Mouse (Mus musculus) megakaryocyte progenitor cell, adult 5-6 weeks (primary cell): ENCODE data around the gene Pmel. TPM values are rescaled to one million over a fixed set of nuclear protein-coding genes. Genes with fewer than 3 reads are reported as not detected.
"Not testable (repeated sequence)": the region's sequence is repeated elsewhere in the genome, so short reads cannot be mapped to it uniquely, and the experiment has no call there.

Source experiments
- ATAC-seq: replicated peaks from 2 replicates; pipeline ENCODE4 v1.8.0; 2016; ENCODE audit warnings: mild to moderate bottlenecking, moderate TSS enrichment, inconsistent platforms; ENCODE audit not compliant: poor library complexity
- total RNA-seq, 2 experiments: library from RNA; stranded (forward) in 1 of 2; stranded (reverse) in 1 of 2; fragments of 157-497, 149-512 nt in 1 of 2; fragments of 200-1000 nt in 1 of 2; gene quantifications; 2 replicates each; pipeline versions ENCODE4 v1.2.3 to v1.2.4; 2015 to 2017

Gene Pmel
- total RNA-seq, 2 experiments from 2014 or later, result 0.12 to 0.96 TPM

GRCm38 (mm10) chr10:128700712-128701111, 3.3 kb upstream of the Pmel start:
- no peak for ATAC-seq

DNA sequence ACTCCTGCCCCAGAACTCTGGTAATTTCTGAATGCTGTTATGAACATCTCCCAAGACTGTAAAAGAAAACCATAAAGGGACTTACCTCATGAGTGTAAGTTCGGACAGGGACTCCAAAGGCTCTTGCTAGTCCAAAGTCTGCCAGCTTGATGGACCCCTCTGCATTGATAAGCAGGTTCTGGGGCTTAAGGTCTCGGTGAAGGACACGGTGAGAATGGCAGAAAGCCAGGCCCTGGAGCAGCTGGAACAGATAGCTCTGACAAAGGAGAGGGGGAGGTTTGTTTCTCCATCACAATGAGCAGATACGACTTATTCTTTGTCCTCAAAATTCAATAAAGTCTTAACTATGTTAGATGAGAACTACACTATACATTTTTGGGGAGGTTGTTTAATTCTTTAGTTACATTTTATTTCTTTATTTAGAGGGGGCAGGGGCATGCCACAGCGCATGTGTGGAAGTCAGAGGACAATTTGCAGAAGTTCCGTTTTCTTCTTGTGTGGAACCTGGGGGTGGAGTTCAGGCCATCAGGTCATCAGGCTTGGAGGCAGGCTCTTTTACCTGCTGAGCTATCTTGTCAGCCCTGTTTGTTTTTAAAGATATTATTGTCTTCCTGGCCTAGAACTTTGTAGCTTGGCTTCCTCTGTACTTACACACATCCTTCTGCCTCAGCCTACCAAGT, 1.5 kb upstream of the Pmel start:
- no peak for ATAC-seq

DNA sequence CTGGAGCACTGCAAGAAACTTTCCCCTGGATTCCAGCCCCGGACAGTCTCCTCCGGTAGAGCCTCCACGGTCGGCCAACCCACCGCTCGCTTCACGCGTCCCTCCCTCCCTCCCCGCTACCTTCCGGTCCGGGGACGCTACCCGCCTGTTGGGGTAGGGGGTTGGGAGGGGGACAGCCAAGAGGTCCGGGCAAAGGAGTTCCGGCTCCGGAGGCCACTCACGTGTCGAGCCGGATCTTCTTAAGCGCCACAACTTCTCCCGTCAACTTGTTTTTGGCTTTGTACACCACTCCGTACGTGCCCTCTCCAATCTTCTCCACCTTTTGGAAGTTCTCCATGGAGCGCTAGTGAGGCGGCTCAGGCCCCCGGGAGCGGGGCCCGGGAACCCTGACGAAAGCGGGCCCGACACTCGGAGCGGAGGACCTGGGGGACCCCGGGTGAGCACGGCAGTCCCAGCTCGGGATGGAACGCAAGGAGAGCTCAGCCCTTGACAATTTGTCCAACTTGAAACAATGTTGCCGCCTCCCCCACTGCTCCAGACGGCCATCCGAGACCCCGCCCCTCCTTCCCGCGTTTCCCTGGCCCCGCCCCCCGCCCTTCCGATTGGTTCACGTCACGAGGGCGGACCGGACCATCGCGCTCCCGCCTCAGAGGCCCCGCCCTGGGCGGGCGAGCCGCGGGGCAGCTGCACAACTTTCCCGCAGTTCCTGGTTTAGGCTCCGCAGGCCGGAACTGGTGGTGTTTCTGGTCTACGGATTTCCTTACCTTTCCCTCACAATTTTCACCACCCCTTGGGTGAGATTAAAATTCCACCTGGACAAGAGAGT, 709 bp downstream of the Pmel start, which contains the start of gene Cdk2:
Gene Cdk2 (minus strand): TSS at position 541 of the 826 bp plus-strand sequence.
- ATAC-seq, result peak; percentile 88

- peak; percentile 9 for ATAC-seq
Measured at GRCm38 (mm10) chr10:128705317-128705693, 1.3 kb downstream of the Pmel start.

DNA sequence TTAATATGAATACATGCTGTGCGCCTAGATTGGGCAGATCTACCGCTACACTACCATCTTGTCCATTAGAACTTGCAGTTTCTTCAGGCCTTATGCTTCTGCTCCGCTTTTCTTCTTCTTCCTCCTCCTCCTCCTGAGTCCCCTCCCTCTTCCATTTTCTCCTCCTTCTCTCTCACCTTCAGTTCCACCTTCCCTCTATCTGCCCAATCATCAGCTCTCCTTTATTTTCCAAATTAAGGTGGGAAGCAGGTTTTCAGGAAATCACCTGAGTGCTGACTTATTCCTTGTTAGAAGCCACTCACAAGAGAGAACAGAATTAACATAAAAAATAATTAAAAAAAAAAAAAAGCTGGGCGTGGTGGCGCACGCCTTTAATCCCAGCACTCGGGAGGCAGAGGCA, 7.3 kb downstream of the Pmel start:
- not testable (repeated sequence) for ATAC-seq

GRCm38 (mm10) chr10:128715559-128716537, 11.9 kb downstream of the Pmel start:
- peak; percentile 92 for ATAC-seq

GRCm38 (mm10) chr10:128725466-128725865, 21.5 kb downstream of the Pmel start:
- peak; percentile 58; the same call in 1 of the 2 replicates for ATAC-seq

GRCm38 (mm10) chr10:128728059-128728458, 24.1 kb downstream of the Pmel start:
- ATAC-seq, result peak; percentile 52

DNA sequence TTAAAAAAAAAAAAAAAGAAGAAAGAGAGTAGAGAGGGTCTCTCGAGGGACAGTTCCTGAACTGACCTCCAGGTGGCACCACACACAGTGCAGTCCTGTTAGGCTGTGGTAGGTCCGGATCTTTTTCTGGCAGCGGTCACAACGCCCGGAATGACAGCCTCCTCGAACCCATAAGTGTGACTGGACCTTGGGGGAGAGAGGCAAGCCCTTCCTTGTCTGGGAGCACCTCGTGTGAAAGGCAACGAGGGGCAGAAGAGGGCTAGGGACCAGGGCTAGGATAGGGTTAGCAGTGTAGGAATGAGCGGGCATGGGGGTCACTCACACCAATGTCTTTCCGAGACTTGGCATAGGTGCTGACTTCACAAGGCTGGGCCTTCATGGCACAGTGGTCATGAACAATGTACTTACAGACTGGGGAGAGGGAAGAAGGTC, 27.0 kb downstream of the Pmel start:
- peak; percentile 93 for ATAC-seq

DNA sequence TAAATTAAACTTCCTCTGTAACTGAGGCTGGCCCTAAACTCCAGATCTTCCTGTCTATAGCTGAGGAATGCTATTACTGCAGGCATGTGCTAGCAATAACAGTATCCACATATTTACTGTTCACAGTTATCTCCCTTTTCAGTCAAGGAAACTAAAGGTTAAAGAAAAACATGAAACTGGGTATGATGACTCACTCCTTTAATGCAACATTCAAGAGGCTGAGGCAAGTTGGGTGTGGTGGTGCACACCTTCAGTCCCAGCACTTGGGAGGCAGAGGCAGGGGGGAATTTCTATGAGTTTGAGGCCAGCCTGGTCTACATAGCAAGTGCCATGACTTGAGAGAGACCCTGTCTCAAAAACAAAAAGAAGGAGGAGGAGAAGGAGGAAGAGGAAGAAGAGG, 28.0 kb downstream of the Pmel start:
- no peak for ATAC-seq

DNA sequence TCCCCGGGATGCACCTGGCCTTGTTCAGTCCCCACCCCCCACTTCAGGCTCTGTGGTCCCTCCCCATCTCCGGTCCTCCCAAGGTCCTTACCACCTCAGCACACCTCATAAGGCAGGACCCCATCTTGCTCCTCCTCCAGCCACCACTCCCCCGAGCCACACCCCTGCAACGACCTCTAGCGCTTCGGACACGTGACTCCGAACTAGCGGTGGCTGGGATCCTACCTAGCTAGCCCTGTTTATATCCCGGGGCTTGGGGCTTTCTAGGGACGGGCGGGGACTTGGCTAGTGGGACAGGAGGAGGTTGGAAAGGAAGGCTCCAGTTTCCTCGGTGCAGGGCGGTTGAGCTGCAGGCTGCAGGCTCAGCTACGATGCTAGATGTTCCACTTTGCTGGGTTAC, 33.4 kb downstream of the Pmel start:
- ATAC-seq, result no peak

DNA sequence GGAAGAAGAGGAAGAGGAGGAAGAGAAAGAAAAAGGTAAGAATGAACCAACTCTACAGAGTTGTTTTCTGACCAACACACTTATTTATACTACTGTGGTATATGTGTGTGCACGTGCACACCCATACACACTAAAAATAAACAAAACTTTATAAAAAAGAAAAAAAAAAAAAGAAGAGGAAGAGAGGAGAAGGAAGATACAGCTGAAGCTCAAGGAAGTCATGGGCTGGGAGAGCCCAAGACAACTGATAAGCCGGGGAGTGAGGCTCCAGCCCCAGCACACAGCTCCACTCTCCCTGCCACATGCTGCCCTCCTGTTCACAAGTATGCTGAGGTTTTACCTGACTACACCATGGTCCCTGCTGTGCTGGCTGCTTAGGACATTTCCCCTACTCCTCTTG, 36.3 kb downstream of the Pmel start:
- 0 out of 2 replicates have a peak, but pooled peaks have one; percentile 19 for ATAC-seq

DNA sequence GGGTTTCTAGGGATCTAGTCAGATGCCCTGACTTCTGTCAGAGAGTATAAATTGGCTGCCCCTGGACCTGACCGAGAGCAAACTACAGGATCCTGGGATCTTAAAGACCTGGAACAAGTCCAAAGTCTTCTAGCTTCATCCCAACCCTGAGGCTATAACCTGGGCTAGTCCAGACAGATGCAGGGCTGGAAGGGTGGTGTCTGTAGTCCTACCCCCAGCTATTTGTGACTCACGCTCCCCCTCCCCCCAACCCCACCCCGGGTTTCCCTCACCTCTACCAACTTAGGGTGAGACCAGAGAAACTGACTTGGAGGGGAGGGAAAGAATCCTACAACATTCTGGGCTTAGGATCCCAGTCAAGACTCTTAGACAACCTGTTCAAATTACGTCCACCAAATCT, 38.6 kb downstream of the Pmel start:
- ATAC-seq, result no peak

DNA sequence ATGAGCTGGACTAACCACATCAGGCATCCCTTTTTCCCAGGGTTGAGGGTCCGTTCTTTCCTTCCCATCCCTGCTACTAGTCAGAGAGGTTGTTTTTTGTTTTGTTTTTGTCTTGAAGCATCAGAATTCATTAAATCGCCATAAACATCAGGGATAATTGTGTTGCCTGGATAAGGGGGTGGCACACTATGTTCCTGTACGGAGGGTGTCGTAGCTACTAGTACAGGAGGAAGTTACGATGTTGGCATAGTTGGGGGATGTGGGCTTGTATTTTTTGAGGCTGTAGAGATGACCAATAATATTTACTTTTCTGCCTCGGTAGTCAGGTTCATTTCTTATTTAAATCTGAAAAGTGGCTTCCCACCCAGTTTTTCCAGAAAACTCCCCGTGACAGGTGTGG, 39.2 kb downstream of the Pmel start:
- no peak for ATAC-seq

GRCm38 (mm10) chr10:128743791-128744191, 39.8 kb downstream of the Pmel start:
- 0 out of 2 replicates have a peak, but pooled peaks have one; percentile 8 for ATAC-seq

DNA sequence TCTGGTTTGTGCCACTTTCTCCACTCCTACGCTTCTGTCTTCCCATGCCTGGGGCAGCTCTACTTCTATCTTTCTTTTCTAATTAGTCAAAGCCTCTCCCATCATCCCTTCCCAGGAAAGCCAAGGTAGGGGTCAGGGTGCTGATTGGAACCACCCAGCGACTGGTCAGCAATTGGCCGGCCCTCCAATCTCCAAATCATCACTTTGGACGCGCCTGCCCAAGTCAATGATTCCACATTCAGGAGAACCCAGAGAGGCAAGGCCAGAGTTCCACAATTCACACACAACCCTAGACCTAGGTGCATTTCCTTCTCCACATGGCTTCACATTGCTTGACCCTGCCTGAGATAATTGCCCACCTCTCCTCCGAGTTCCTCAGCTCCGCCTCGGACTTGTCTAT, 40.2 kb downstream of the Pmel start:
- ATAC-seq, result no peak

DNA sequence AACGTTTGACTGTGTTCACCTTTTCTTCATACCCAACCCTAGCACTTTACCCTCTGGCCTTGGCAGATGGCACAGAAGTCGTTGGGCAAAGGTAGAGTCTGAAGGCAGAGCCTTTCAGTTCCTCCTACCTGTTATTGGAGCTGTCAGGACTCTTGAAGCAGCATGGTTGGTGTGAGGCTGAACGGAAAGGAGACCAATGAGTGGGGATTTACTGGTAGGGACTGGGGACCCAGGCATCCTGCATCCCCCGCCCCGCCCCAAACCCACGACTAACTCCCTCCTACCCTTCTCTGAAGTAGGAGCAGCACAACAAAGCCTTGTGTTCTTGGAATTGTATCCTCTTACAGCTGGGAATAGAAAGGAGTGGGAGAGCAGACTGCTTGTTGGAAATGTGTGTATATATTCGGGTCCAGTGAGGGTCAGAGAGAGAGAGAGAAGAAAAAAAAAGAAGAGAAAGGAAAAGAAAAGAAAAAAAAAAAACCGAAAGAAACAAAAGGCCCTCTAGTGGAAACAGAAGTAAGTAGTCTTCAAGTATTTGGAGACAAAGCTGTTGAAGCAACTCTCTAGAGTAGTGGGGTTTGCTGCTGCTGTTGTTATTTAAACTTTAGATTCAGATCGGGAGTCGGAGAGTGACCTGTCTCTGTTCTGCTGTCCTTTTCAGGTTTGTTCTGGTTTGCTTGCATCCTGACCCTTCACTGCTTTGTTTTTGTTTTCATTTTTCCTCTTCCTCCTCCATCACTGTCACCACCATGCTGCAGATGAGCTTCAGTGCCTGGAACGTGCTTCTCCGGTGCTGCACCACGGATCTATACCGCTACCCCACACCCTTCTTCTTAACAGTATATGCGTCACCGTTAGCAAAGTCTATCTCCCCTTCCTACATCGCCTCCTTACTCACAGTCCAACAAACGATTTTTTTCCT, 40.9 kb downstream of the Pmel start, which contains the start of gene Dgka:
Gene Dgka (minus strand): TSS at position 176 of the 922 bp plus-strand sequence.
- no peak for ATAC-seq

GRCm38 (mm10) chr10:128745946-128746613, 42.1 kb downstream of the Pmel start:
- ATAC-seq, result no peak

DNA sequence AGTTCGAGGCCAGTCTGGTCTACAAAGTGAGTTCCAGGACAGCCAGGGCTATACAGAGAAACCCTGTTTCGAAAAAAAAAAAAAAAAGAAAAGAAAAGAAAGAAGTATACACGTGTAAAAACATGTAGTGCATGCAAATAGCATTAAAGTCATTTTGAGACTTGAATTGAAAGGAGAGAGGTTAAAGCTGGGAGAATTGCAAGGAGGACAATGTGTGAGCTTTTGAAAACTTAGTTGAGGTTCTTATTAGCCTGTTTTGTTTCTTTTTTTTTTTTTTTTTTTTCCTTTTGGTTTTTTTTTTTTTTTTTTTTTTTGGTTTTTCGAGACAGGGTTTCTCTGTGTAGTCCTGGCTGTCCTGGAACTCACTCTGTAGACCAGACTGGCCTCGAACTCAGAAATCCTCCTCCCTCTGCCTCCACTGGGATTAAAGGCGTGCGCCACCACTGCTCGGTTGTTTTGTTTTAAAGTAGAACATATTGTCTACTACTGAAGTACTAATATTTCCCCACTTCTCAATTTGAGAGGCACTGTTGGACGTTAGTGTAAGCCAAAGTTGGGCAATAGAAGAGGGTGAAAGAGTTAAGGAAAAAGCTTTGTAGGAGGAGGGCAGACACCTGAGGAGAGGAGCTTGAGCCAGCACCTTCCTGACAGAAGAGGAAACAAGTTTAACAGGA, 43.1 kb downstream of the Pmel start:
- ATAC-seq, result no peak
